Mouse (Mus musculus) midbrain, embryonic 16.5 days (tissue): ENCODE results near the gene Ttll6. TPM values are rescaled to one million over a fixed set of nuclear protein-coding genes. Genes with fewer than 3 reads are reported as not detected.

ENCODE experiments used
- ATAC-seq: fragments of 200-750 bp; cut with Nextera tagmentation; 2 replicates; pipeline ENCODE4 v1.8.0; 2017; ENCODE audit warnings: moderate TSS enrichment
- H3K27ac ChIP-seq: fragments of 300-500 bp; sonication (generic); 2 replicates; pipeline ENCODE4 v1.5.1; 2014; ENCODE audit warnings: mild to moderate bottlenecking, low read length, mixed read lengths
- H3K27me3 ChIP-seq: fragments of 300-500 bp; sonication (generic); 2 replicates; pipeline ENCODE4 v1.6.1; 2014; ENCODE audit warnings: low read depth, low read length, mixed read lengths; ENCODE audit not compliant: control insufficient read depth, insufficient read depth
- H3K36me3 ChIP-seq: fragments of 300-500 bp; sonication (generic); 2 replicates; pipeline ENCODE4 v1.6.1; 2014; ENCODE audit warnings: mild to moderate bottlenecking, low read length, moderate library complexity, mixed read lengths; ENCODE audit not compliant: control insufficient read depth, insufficient read depth
- H3K4me1 ChIP-seq: fragments of 300-500 bp; sonication (generic); 2 replicates; pipeline ENCODE4 v1.6.1; 2014; ENCODE audit warnings: mild to moderate bottlenecking, low read length, mixed read lengths; ENCODE audit not compliant: control insufficient read depth, insufficient read depth
- H3K4me2 ChIP-seq: fragments of 300-500 bp; sonication (generic); 2 replicates; pipeline ENCODE4 v1.6.1; 2014; ENCODE audit warnings: mild to moderate bottlenecking, low read length, mixed read lengths
- H3K4me3 ChIP-seq: fragments of 300-500 bp; sonication (generic); 2 replicates; pipeline ENCODE4 v1.5.1; 2014; ENCODE audit warnings: low read depth, mild to moderate bottlenecking, low read length, moderate library complexity, mixed read lengths
- H3K9ac ChIP-seq: fragments of 300-500 bp; sonication (generic); 2 replicates; pipeline ENCODE4 v1.6.1; 2014; ENCODE audit warnings: low read depth, low read length, mixed read lengths
- H3K9me3 ChIP-seq: fragments of 300-500 bp; sonication (generic); replicated peaks from 2 replicates; pipeline ENCODE4 v1.6.1; 2014; ENCODE audit warnings: mild to moderate bottlenecking, low read length, mixed read lengths; ENCODE audit not compliant: control insufficient read depth, poor library complexity, severe bottlenecking
- WGBS: fragments of 180-500 bp; shearing (Covaris S2); extraction: QIAGEN DNeasy Blood & Tissue Kit; methylation state at CpG from one replicate; pipeline ENCODE4 v1.1.7; 2014; 5-methylcytosine and 5-hydroxymethylcytosine counted together
- polyA plus RNA-seq: library from polyadenylated mRNA; unstranded; fragments of >200 nt; fragmentation: Nextera tagmentation; extraction: Ambion mirVana; gene quantifications from 2 replicates; pipeline ENCODE4 v1.2.1, GENCODE M21; 2015

Gene Ttll6
- polyA plus RNA-seq, 1 experiment from 2014 or later, result 0.35 TPM

DNA sequence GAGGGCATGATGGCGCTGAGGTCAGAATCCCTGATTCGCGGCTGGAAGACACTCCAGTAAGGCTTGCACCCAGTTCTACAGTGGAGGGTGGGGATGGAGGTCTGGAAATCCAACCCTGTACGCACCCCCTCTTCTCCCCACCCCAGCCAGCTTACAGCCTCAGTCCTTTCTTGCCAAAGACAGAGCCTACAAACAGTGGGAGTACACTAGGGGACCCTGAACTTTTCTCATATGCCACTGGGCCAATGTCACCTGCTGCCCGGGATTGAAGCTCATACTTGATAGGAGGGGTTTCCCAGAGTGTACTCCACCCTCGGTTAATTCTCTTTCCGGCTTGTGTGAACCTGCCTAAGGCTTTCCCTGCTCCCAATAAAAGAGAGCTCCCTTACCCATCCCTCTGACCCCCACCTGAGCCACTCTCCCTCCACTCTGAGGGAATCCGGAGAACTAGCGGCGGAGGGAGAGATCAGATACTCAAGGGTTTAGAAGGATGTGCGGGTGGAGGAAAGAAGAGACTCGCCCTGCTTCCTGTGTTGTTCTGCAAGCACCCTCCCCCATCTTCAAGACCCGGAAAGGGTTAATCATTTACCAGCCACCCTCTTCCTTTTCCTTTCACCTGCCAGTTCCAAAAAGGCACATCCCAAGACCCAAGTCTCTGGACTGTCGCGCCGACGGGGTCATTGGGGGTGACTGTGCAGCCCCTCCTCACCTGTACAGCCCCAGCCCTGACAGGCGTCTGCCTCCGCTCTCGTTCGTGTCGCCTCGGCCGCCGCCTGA, 39.1 kb downstream of the Ttll6 start:
- WGBS, result under 1% methylated on average over 25 of the region's 25 CpGs
- no peak overlapping the region for H3K9ac ChIP-seq
- H3K27ac ChIP-seq, result no peak overlapping the region
- H3K4me2 ChIP-seq, result no peak overlapping the region
- no peaks in the 10 kb centered on the region for H3K36me3 ChIP-seq
- no peak for ATAC-seq
- H3K4me3 ChIP-seq, result no peak overlapping the region
- peaks cover 86% of the 10 kb centered on the region for H3K27me3 ChIP-seq
- no peaks in the 10 kb centered on the region; the same call in 1 of the 2 replicates for H3K9me3 ChIP-seq
- H3K4me1 ChIP-seq, result no peaks in the 10 kb centered on the region

DNA sequence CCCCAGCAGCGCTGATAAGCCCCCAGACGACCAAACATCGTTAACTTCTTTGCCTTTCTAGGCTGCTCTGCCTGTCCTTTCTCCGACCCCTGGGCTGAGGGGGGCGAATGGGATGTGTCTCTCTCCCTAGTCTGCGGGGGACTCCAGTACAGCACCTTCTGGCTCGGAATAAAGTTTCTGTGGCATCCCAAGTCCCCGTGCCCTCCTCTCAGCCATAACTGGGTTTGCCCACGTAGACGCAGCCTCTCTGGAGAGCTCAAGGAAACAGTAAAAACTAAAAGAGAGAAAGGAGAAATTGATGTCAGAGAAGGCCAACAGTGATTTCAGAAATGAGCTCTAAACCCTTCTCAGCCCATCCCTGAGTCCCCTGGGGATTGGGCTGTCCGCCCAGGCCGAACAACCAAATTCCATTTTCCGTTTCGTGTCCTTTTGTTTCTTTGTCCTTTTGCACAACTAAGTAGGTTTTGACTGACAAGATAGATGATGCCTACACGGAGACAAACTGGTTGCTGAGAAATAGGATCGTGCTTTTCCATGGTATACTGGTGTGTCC, 39.8 kb downstream of the Ttll6 start:
- no peak overlapping the region for H3K9ac ChIP-seq
- H3K4me3 ChIP-seq, result no peak overlapping the region
- H3K9me3 ChIP-seq, result no peaks in the 10 kb centered on the region; the same call in 1 of the 2 replicates
- H3K36me3 ChIP-seq, result no peaks in the 10 kb centered on the region
- H3K4me2 ChIP-seq, result no peak overlapping the region
- H3K27me3 ChIP-seq, result peaks cover 86% of the 10 kb centered on the region
- 2% methylated on average over 16 of the region's 16 CpGs for WGBS
- no peak for ATAC-seq
- H3K4me1 ChIP-seq, result no peaks in the 10 kb centered on the region
- no peak overlapping the region for H3K27ac ChIP-seq

DNA sequence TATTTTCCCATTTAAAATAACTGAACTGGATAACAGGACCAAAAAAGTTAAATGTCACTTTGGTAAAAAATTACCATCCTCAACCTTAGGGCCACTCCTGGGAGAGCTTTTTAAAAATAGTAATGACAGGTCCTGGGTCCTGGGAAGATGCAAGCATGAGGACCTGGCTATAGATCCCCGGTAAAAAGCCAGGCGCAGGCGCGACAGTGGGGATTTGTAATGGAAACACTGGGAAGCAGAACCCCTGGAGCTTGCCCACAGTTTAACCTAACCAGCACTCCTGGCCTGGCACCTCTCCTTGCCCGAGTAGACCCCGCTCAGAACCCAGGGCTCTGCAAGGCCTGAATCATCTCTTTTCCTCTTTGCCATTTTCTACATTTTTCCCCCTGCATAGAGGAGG, 41.3 kb downstream of the Ttll6 start:
- Histone ChIP-seq H3K9ac (no peak overlapping the region), H3K9me3 (no peaks in the 10 kb centered on the region; the same call in 1 of the 2 replicates), H3K27ac (no peak overlapping the region), H3K4me1 (no peaks in the 10 kb centered on the region), H3K36me3 (no peaks in the 10 kb centered on the region), H3K27me3 (peaks cover 88% of the 10 kb centered on the region), H3K4me2 (no peak overlapping the region), H3K4me3 (no peak overlapping the region)
- 1% methylated on average over 6 of the region's 6 CpGs for WGBS
- no peak for ATAC-seq

DNA sequence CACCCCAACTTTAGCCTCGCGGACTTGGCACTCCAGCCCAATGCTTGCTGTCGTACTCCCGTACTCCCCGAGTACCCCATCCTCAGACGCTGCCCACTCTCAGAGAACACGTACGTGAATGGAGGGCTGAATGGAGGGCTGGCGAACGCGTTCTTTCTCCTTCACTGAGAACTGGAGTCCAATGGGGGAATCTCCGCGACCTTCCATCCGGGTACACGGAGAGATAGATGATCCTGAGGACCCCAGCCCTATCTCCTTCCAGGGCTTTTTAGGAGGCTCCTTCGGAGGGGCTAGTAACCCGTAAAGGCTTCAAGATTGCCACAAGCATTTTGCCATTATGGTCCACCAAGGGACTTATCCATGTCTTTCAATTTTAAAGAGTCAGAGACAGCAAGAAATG, 41.9 kb downstream of the Ttll6 start:
- H3K36me3 ChIP-seq, result no peaks in the 10 kb centered on the region
- ATAC-seq, result no peak
- WGBS, result under 1% methylated on average over 17 of the region's 17 CpGs

DNA sequence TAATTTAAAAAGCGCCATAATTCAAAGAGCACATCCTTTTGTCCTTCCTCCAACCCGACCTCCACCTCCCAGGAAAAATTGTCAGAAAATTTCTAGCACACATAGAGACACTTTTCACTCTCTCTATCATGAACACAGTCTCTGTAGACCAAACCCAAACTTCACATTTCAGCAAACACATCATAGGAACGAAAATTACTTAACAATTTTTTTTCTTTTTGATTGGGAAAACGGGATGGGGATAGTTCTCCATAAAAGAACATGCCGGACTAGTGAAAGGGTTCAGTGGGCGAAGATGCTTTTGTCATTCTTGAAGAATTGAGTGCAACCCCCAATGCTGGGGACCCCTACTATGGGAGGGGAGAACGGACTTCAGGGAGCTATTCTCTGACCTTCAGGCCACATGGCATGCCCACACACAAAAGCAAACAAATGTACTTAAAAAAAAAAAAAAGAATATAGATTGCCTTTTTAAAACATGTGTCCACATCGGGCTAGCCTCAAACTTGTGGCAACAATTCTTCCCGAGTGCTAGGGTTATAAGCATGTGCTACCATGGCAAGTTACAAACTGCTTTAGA, 42.5 kb downstream of the Ttll6 start:
- no peak for ATAC-seq
- no peak overlapping the region for H3K4me2 ChIP-seq
- WGBS, result 3% methylated on average over 9 of the region's 9 CpGs
- H3K9me3 ChIP-seq, result no peaks in the 10 kb centered on the region; the same call in 1 of the 2 replicates
- H3K36me3 ChIP-seq, result no peaks in the 10 kb centered on the region
- no peak overlapping the region for H3K27ac ChIP-seq
- no peak overlapping the region for H3K4me3 ChIP-seq
- no peaks in the 10 kb centered on the region for H3K4me1 ChIP-seq
- peaks cover 87% of the 10 kb centered on the region for H3K27me3 ChIP-seq
- H3K9ac ChIP-seq, result no peak overlapping the region

More for the DNA sequence above, 41.9 kb downstream of the Ttll6 start:
- H3K4me1 ChIP-seq, result no peaks in the 10 kb centered on the region
- no peak overlapping the region for H3K4me2 ChIP-seq
- no peak overlapping the region for H3K9ac ChIP-seq
- H3K27ac ChIP-seq, result no peak overlapping the region
- peaks cover 88% of the 10 kb centered on the region for H3K27me3 ChIP-seq
- no peaks in the 10 kb centered on the region; the same call in 1 of the 2 replicates for H3K9me3 ChIP-seq
- no peak overlapping the region for H3K4me3 ChIP-seq

DNA sequence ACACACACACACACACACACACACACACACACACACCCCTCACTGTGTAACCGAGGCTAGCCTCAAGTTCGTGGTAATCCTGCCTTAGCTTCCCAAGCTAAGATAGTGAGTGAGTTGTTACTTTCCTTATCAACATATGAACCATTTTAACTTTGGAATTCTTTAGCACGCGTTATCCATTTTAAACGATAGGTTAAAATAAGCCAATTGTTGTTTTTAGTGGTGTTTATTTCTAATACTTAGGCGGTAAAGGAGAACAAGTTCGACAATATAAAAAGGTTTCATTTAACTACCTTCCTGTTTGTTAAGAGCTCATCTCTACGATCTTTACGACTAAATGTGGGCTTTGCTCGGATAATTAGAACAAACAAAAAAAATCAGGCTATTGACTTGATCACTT, 43.3 kb downstream of the Ttll6 start:
- Histone ChIP-seq H3K4me1 (no peaks in the 10 kb centered on the region), H3K4me2 (no peak overlapping the region), H3K36me3 (no peaks in the 10 kb centered on the region), H3K27ac (no peak overlapping the region), H3K27me3 (peaks cover 88% of the 10 kb centered on the region), H3K9ac (no peak overlapping the region), H3K9me3 (no peaks in the 10 kb centered on the region; the same call in 1 of the 2 replicates), H3K4me3 (no peak overlapping the region)
- 1% methylated on average over 10 of the region's 10 CpGs for WGBS
- no peak for ATAC-seq

DNA sequence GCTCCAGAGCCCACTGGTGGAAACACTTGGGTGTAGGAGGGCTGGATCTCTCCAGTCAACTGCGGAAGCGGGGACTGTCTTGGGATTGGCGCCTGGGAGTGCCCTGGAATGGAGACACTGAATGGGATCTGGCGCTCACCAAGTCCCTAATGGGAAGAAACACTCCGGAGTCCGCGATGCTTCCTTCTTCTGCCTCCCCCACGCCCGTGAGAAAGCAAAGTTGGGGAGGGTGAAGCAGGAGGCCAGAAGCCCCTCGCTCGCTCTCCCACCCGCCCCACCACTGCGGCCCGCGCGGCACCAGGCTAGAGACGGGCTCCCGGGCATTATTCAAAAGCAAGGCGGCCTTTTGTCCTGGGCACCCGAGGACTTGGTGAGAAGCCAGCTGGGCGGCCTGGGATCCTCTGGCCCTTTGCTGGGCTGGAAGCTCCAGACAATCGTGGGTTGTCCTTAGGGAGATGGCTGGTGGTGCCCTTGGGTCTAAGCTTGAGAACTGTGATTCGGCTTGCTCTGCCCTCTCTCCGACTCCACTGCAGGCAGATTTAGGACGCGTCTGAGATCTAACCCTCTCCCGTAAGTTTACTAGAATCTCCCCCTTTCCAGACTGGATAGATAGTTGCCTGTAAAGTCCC, 44.1 kb downstream of the Ttll6 start:
- Histone ChIP-seq H3K36me3 (no peaks in the 10 kb centered on the region), H3K4me2 (no peak overlapping the region), H3K9me3 (no peaks in the 10 kb centered on the region; the same call in 1 of the 2 replicates), H3K27ac (no peak overlapping the region), H3K4me1 (no peaks in the 10 kb centered on the region), H3K4me3 (no peak overlapping the region), H3K9ac (no peak overlapping the region), H3K27me3 (peaks cover 89% of the 10 kb centered on the region)
- no peak for ATAC-seq
- under 1% methylated on average over 27 of the region's 27 CpGs for WGBS

DNA sequence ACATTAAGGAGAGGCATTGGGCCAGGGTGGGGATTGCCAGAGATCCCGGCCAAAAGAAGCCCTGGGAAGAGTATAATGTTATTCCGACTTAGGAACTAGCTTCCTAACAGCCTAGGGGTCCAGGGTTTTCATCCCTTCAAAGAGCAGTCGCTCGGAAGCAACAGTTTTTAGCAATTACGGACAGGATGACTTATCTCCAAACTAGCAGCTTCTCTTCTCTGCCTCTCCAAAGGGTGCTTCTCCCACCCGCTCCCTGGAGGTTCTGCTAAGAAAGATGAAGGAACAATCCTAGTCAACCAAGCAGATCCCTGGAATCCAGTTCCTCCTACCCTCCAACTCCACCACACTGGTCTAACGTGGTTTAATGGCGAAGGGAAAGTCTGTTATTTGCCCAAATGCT, 44.8 kb downstream of the Ttll6 start:
- no peak for ATAC-seq
- Histone ChIP-seq H3K27me3 (peaks cover 89% of the 10 kb centered on the region), H3K4me1 (no peaks in the 10 kb centered on the region), H3K9ac (no peak overlapping the region), H3K36me3 (no peaks in the 10 kb centered on the region), H3K9me3 (no peaks in the 10 kb centered on the region; the same call in 1 of the 2 replicates), H3K4me3 (no peak overlapping the region), H3K27ac (no peak overlapping the region), H3K4me2 (no peak overlapping the region)
- 0% methylated on average over 8 of the region's 8 CpGs for WGBS
